Mouse (Mus musculus) megakaryocyte, embryonic 14.5 days (primary cell): ENCODE results near the gene Pik3c2b. TPM values are rescaled to one million over a fixed set of nuclear protein-coding genes. Genes with fewer than 3 reads are reported as not detected.

Experiments
- H3K27me3 ChIP-seq: replicated peaks from 2 replicates; pipeline ENCODE3; 2012; ENCODE audit warnings: inconsistent platforms
- H3K36me3 ChIP-seq: replicated peaks from 2 replicates; pipeline ENCODE3; 2012; ENCODE audit warnings: low read length, inconsistent platforms, mixed read lengths
- H3K4me1 ChIP-seq: 2 replicates; pipeline ENCODE4 v1.6.1; 2012; ENCODE audit warnings: inconsistent platforms
- H3K4me3 ChIP-seq: replicated peaks from 2 replicates; pipeline ENCODE3; 2012; ENCODE audit warnings: moderate library complexity, mild to moderate bottlenecking, inconsistent platforms
- H3K9me3 ChIP-seq: 2 replicates; pipeline ENCODE4 v1.6.1; 2012; ENCODE audit warnings: inconsistent platforms
- FLI1 ChIP-seq: IDR thresholded peaks from 2 replicates; pipeline ENCODE4 v1.6.1; 2012; ENCODE audit warnings: low read length, inconsistent platforms, mixed read lengths
- GATA1 ChIP-seq: IDR thresholded peaks from 3 replicates; pipeline ENCODE4 v1.6.1; 2012; ENCODE audit warnings: mixed read lengths, low read length, inconsistent platforms, borderline replicate concordance
- polyA plus RNA-seq: library from polyadenylated mRNA; stranded (reverse); fragments of >175 nt; gene quantifications from 2 replicates; pipeline ENCODE4 v1.2.3, GENCODE M21; 2012; ENCODE audit warnings: low replicate concordance; ENCODE audit not compliant: insufficient read depth

Pik3c2b gene
- polyA plus RNA-seq, 1 experiment, result 0.56 TPM

- H3K9me3 ChIP-seq, result no peaks in the 10 kb centered on the region
- H3K27me3 ChIP-seq, result peaks cover 10% of the 10 kb centered on the region
- peaks cover 96% of the 10 kb centered on the region for H3K4me1 ChIP-seq
- no peak overlapping the region for H3K4me3 ChIP-seq
- TF ChIP-seq FLI1 (no peak), GATA1 (no peak)
- H3K36me3 ChIP-seq, result peaks cover 43% of the 10 kb centered on the region
Measured at GRCm38 (mm10) chr1:133070157-133070556, 24.7 kb downstream of the Pik3c2b start.

DNA sequence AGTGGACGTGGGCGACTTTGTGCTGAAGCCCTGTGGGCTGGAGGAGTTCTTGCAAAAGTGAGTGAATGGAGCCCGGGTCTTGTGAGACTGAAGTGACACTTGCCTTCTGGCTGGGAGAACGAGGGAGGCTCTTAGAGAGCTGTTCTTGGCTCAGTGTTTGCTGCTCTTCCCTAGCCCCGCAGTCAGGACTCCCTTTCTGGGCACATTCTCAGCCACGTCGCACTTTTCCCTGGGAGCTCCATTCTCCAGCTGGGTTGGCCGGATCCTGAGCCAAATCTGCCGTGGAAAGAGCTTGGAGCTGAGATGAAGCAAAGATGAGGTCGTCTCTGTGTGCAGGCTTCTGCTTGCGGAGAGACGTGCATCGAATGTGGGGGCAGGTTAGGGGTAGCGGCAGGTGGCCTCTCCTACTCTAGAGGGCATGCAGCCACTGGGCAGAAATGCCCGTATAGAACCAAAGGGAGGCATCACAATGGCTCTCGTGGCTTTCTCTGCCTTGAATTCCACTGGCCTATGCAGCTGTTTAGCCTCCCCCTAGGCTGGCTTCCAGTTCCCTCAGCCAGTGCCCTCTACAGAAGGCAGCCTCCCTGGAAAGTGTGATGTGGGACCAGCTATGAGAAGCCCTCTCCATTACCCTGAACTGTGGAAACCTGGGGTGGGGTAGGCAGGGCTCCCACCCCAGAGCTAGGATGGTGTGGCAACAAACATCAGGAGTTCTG lies 26.4 kb downstream of the Pik3c2b start:
- Histone ChIP-seq H3K4me1 (peaks cover 97% of the 10 kb centered on the region), H3K27me3 (peaks cover 19% of the 10 kb centered on the region), H3K36me3 (peaks cover 36% of the 10 kb centered on the region), H3K4me3 (peak overlapping the region; percentile 59), H3K9me3 (no peaks in the 10 kb centered on the region)
- TF ChIP-seq GATA1 (no peak), FLI1 (no peak)

- Histone ChIP-seq H3K9me3 (no peaks in the 10 kb centered on the region), H3K27me3 (peaks cover 33% of the 10 kb centered on the region), H3K4me1 (peaks cover 97% of the 10 kb centered on the region), H3K36me3 (peaks cover 38% of the 10 kb centered on the region), H3K4me3 (peak overlapping the region; percentile 84)
- peak; percentile 74; the same call in 1 of the 2 replicates for TF ChIP-seq FLI1
- no peak for TF ChIP-seq GATA1
Measured at GRCm38 (mm10) chr1:133073327-133073856, 27.9 kb downstream of the Pik3c2b start.

- Histone ChIP-seq H3K4me3 (peak overlapping the region; percentile 59), H3K4me1 (peaks cover 86% of the 10 kb centered on the region), H3K36me3 (peaks cover 43% of the 10 kb centered on the region), H3K9me3 (0 out of 2 replicates have a peak, but pooled peaks cover 5% of the 10 kb centered on the region), H3K27me3 (peaks cover 41% of the 10 kb centered on the region)
- no peak for TF ChIP-seq FLI1
- TF ChIP-seq GATA1, result no peak
Measured at GRCm38 (mm10) chr1:133074541-133074940, 29.1 kb downstream of the Pik3c2b start.

- TF ChIP-seq FLI1 (no peak), GATA1 (no peak)
- Histone ChIP-seq H3K27me3 (peaks cover 53% of the 10 kb centered on the region), H3K4me3 (no peak overlapping the region), H3K9me3 (0 out of 2 replicates have a peak, but pooled peaks cover 7% of the 10 kb centered on the region), H3K36me3 (peaks cover 52% of the 10 kb centered on the region), H3K4me1 (peaks cover 73% of the 10 kb centered on the region)
Measured at GRCm38 (mm10) chr1:133075651-133076400, 30.4 kb downstream of the Pik3c2b start.

- TF ChIP-seq FLI1, result no peak
- no peak for TF ChIP-seq GATA1
- H3K36me3 ChIP-seq, result peaks cover 51% of the 10 kb centered on the region
- peak overlapping the region; percentile 23 for H3K4me3 ChIP-seq
- H3K9me3 ChIP-seq, result 0 out of 2 replicates have a peak, but pooled peaks cover 7% of the 10 kb centered on the region
- peaks cover 63% of the 10 kb centered on the region for H3K4me1 ChIP-seq
- H3K27me3 ChIP-seq, result peaks cover 58% of the 10 kb centered on the region
Measured at GRCm38 (mm10) chr1:133076681-133077514, 31.4 kb downstream of the Pik3c2b start.

DNA sequence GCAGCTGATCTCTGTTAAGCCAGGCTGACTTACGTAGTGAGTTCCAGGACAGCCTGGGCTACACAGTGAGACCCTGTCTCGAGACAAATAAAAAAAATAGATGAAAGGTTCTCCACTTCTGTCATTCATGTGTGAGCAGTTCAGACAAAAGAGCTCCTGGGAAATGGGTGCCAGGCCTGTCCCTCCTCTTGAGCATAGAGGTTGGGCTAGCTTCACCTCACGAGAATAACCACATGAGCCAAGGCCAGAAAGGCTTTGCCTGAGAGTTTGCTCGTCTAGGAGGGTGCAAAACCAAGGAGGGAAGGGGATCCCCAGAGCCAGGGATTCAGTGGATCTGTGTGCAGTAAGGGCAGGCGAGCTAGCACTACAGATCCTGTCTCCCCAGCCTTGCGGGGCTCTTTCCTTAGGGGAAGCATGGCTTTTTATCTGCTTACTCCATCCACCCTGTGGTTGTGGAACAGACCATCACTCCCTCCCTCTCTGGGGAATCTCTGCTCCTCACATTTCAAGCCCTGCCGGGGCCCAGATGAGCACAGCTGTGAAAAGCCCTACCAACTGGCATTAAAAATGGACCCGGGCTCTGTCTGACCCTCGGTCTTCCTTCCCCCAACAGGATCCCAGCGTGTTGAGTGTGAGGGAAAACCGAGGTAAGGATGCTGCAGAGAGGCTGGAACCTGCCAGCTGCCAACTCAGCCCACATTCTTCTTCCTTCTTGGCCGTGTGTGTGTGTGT lies 32.3 kb downstream of the Pik3c2b start:
- H3K27me3 ChIP-seq, result peaks cover 67% of the 10 kb centered on the region
- H3K36me3 ChIP-seq, result peaks cover 56% of the 10 kb centered on the region

DNA sequence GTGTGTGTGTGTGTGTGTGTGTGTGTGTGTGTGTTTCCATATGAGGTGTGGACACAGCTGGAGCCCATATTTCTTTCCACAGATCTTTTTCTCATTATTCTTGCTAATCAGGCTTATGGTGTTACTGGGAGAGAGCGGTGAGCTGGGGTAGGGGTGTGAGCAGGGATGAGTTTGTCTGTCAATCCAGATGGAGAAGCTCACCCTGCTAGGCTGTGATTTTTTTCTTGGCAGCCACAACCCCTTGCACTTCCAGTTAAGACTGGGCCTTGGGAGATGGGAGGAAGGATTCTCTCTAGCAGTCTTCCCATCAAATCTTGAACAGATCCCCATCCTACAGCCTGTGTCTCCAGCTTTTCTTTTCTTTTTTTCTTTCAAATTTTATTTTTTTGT lies 32.9 kb downstream of the Pik3c2b start:
- Histone ChIP-seq H3K36me3 (peaks cover 62% of the 10 kb centered on the region), H3K4me1 (peaks cover 53% of the 10 kb centered on the region), H3K27me3 (peaks cover 72% of the 10 kb centered on the region), H3K4me3 (no peak overlapping the region), H3K9me3 (0 out of 2 replicates have a peak, but pooled peaks cover 7% of the 10 kb centered on the region)
- TF ChIP-seq GATA1 (no peak), FLI1 (no peak)

More for the DNA sequence above, 32.3 kb downstream of the Pik3c2b start:
- Histone ChIP-seq H3K4me3 (no peak overlapping the region), H3K9me3 (0 out of 2 replicates have a peak, but pooled peaks cover 7% of the 10 kb centered on the region), H3K4me1 (peaks cover 54% of the 10 kb centered on the region)
- TF ChIP-seq FLI1 (no peak), GATA1 (no peak)
